Mouse (Mus musculus) embryonic facial prominence, embryonic 11.5 days (tissue): Measurements from ENCODE around the gene Tirap. TPM values are rescaled to one million over a fixed set of nuclear protein-coding genes. Genes with fewer than 3 reads are reported as not detected.
A peak's percentile ranks its signal among the peaks of the same experiment; 100 is the strongest.

Source experiments
- ATAC-seq: fragments of 200-750 bp; cut with Nextera tagmentation; replicated peaks from 2 replicates; pipeline ENCODE4 v1.8.0; 2017; ENCODE audit warnings: low read depth; ENCODE audit not compliant: insufficient number of reproducible peaks, low FRiP score, low TSS enrichment
- DNase-seq: peaks from one replicate; pipeline ENCODE4 v3.0.0-alpha.2; 2015; ENCODE audit warnings: low spot score
- H3K27ac ChIP-seq: fragments of 300-500 bp; sonication (generic); replicated peaks from 2 replicates; pipeline ENCODE4 v1.5.1; 2014; ENCODE audit warnings: mild to moderate bottlenecking, low read depth, low read length, control low read depth
- H3K27me3 ChIP-seq: fragments of 300-500 bp; sonication (generic); 2 replicates; pipeline ENCODE4 v1.6.1; 2014; ENCODE audit warnings: mild to moderate bottlenecking, low read length, moderate library complexity, mixed read lengths; ENCODE audit not compliant: control insufficient read depth, insufficient read depth
- H3K36me3 ChIP-seq: fragments of 300-500 bp; sonication (generic); replicated peaks from 2 replicates; pipeline ENCODE4 v1.6.1; 2014; ENCODE audit warnings: low read depth, mild to moderate bottlenecking, low read length, moderate library complexity, mixed read lengths; ENCODE audit not compliant: control insufficient read depth, insufficient read depth
- H3K4me1 ChIP-seq: fragments of 300-500 bp; sonication (generic); 2 replicates; pipeline ENCODE4 v1.6.1; 2014; ENCODE audit warnings: low read length, mixed read lengths; ENCODE audit not compliant: control insufficient read depth, insufficient read depth
- H3K4me2 ChIP-seq: fragments of 300-500 bp; sonication (generic); 2 replicates; pipeline ENCODE4 v1.6.1; 2014; ENCODE audit warnings: low read depth, mild to moderate bottlenecking, control low read depth, low read length, moderate library complexity
- H3K4me3 ChIP-seq: fragments of 300-500 bp; sonication (generic); 2 replicates; pipeline ENCODE4 v1.5.1; 2014; ENCODE audit warnings: low read depth, low read length, control low read depth
- H3K9ac ChIP-seq: fragments of 300-500 bp; sonication (generic); replicated peaks from 2 replicates; pipeline ENCODE4 v1.6.1; 2014; ENCODE audit warnings: mild to moderate bottlenecking, control low read depth, low read length
- H3K9me3 ChIP-seq: fragments of 300-500 bp; sonication (generic); replicated peaks from 2 replicates; pipeline ENCODE4 v1.6.1; 2016; ENCODE audit warnings: mild to moderate bottlenecking, low read length, inconsistent platforms, mixed read lengths; ENCODE audit not compliant: control insufficient read depth
- WGBS: fragments of 180-500 bp; shearing (Covaris S2); extraction: QIAGEN DNeasy Blood & Tissue Kit; methylation state at CpG from one replicate; pipeline ENCODE4 v1.1.7; 2014; 5-methylcytosine and 5-hydroxymethylcytosine counted together
- polyA plus RNA-seq: library from polyadenylated mRNA; unstranded; fragments of >200 nt; fragmentation: Nextera tagmentation; extraction: Ambion mirVana; gene quantifications from 2 replicates; pipeline ENCODE4 v1.2.1, GENCODE M21; 2014

The Tirap gene
- polyA plus RNA-seq, 1 experiment from 2014 or later = 15.3 TPM

DNA sequence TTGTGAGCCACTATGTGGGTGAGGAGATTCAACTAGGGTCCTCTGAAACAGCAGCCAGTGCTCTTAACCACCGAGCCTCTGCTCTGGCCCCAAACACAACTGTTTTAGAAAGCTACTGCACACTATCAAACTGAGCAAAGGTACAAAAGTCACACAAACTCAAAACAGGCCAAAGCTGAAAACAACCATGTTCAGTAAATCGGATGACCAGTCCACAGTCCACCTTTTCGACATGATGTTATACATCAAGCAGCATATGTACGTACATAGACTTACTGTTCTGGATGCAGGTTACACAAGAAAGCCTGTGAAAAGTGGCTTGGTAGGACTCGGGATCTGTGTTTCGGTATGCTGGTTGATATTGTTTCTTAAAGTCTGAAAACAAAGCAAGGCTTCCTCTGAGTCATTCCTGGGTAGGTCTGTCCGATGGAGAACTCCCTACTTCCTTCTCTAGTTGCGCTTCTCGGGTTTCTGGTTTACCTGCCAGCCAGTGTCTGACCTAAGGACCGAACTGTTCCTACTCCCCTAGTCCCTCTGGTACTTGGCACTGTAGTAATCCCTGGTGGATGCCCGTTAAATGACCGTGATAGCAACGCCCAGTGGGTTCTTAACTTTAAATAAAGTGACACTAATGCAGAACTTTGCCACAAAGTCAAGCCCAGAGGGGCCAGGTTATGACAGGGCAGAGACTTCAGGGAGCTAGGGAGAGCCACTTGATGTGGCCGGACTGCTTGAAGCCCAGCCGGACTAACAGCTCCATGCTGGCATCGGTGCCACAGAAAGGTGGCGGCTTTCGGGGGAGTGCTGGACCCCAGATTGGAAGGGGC is 933 bp downstream of the Tirap start:
- peak overlapping the region; percentile 82 for H3K4me2 ChIP-seq

DNA sequence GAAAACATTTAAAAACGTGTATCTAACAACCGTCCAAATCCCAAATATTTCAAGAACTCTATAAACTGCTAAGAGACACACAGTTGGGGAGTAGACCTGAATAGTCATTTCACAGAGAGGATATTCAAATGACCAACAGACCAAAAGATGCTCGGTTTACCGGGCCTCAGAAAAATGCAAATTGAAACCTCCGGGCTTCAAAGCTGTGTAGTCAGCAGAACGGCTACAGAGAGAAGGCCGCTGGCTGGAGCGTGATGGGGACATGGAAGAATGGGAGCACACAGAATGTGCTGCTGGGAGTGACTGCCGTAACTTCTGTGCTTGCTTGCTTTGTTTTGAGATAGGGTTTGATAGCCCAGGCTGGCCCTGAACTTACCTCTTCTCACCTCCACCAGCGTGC is 1.7 kb downstream of the Tirap start:
- Histone ChIP-seq H3K4me3 (no peak overlapping the region), H3K27ac (no peak overlapping the region), H3K9me3 (no peaks in the 10 kb centered on the region), H3K9ac (no peak overlapping the region), H3K27me3 (no peaks in the 10 kb centered on the region), H3K4me2 (no peak overlapping the region), H3K4me1 (no peaks in the 10 kb centered on the region), H3K36me3 (no peaks in the 10 kb centered on the region)
- 78% methylated on average over 10 of the region's 10 CpGs for WGBS
- no peak for ATAC-seq
- no peak for DNase-seq

More for the DNA sequence above, 933 bp downstream of the Tirap start:
- H3K4me3 ChIP-seq = peak overlapping the region; percentile 71
- no peaks in the 10 kb centered on the region for H3K27me3 ChIP-seq
- no peaks in the 10 kb centered on the region for H3K4me1 ChIP-seq
- H3K36me3 ChIP-seq = no peaks in the 10 kb centered on the region
- ATAC-seq (peak; percentile 25; the same call in 1 of the 2 replicates), DNase-seq (peak; percentile 3)
- H3K9me3 ChIP-seq = no peaks in the 10 kb centered on the region
- 24% methylated on average over 18 of the region's 18 CpGs for WGBS
- H3K9ac ChIP-seq = peak overlapping the region; percentile 80
- H3K27ac ChIP-seq = 0 out of 2 replicates have a peak overlapping the region, but pooled peaks have one; percentile 32

GRCm38 (mm10) chr9:35197625-35198024 is 2.5 kb downstream of the Tirap start:
- Histone ChIP-seq H3K36me3 (no peaks in the 10 kb centered on the region), H3K9me3 (no peaks in the 10 kb centered on the region), H3K9ac (no peak overlapping the region), H3K4me2 (no peak overlapping the region), H3K27me3 (no peaks in the 10 kb centered on the region), H3K4me1 (no peaks in the 10 kb centered on the region), H3K4me3 (no peak overlapping the region), H3K27ac (no peak overlapping the region)
- 83% methylated on average over 3 of the region's 3 CpGs for WGBS
- no peak for ATAC-seq
- DNase-seq = no peak

- Histone ChIP-seq H3K4me3 (no peak overlapping the region), H3K4me2 (no peak overlapping the region), H3K9ac (no peak overlapping the region), H3K36me3 (no peaks in the 10 kb centered on the region), H3K9me3 (no peaks in the 10 kb centered on the region), H3K27ac (no peak overlapping the region), H3K27me3 (no peaks in the 10 kb centered on the region), H3K4me1 (no peaks in the 10 kb centered on the region)
- 95% methylated on average over 3 of the region's 3 CpGs for whole genome bisulfite sequencing
- DNase-seq (no peak), ATAC-seq (no peak)
Measured at GRCm38 (mm10) chr9:35194048-35194447, 6.0 kb downstream of the Tirap start.

- Histone ChIP-seq H3K36me3 (no peaks in the 10 kb centered on the region; the same call in 1 of the 2 replicates), H3K4me1 (no peaks in the 10 kb centered on the region), H3K27me3 (no peaks in the 10 kb centered on the region), H3K9me3 (no peaks in the 10 kb centered on the region), H3K4me2 (no peak overlapping the region), H3K9ac (no peak overlapping the region), H3K4me3 (no peak overlapping the region), H3K27ac (no peak overlapping the region)
- ATAC-seq = no peak
- 74% methylated on average over 11 of the region's 11 CpGs for WGBS
- DNase-seq = no peak
Measured at GRCm38 (mm10) chr9:35192983-35193542, 7.0 kb downstream of the Tirap start.

- no peaks in the 10 kb centered on the region for H3K9me3 ChIP-seq
- H3K27ac ChIP-seq = no peak overlapping the region
- H3K36me3 ChIP-seq = no peaks in the 10 kb centered on the region; the same call in 1 of the 2 replicates
- no peaks in the 10 kb centered on the region for H3K27me3 ChIP-seq
- no peaks in the 10 kb centered on the region for H3K4me1 ChIP-seq
- no peak overlapping the region for H3K4me3 ChIP-seq
- no peak overlapping the region for H3K4me2 ChIP-seq
- no peak for DNase-seq
- no peak for ATAC-seq
- WGBS = 74% methylated on average over 22 of the region's 22 CpGs
- H3K9ac ChIP-seq = no peak overlapping the region
Measured at GRCm38 (mm10) chr9:35188700-35189099, 11.4 kb downstream of the Tirap start.

DNA sequence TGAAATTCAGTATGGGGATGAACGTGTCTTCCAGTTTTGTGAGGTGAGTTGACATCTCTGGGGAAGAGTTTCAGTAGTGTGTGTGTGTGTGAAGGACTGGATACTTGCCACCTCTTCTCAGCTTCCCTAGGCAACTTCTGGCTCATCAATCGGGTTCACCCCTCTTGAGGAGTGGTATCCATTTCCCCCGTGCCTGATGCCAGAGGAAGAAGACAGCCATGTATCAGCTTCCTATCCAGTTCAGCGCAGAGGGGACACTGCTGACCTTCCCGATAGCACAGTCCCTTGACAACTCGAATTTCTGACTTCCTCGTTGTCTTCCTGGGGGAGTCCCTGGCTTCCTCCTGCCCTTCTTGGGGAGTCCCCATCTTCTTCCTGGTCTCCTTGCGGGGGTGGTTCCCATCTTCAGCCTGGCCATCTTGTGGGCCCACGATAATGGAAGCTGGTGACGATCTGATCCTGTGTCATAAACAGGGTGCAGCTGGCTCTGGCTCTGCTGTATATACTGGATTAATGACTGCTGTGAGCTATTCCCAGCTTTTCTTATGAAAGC is 12.7 kb downstream of the Tirap start:
- Histone ChIP-seq H3K4me1 (no peaks in the 10 kb centered on the region), H3K27me3 (no peaks in the 10 kb centered on the region), H3K4me2 (no peak overlapping the region), H3K4me3 (no peak overlapping the region), H3K9me3 (no peaks in the 10 kb centered on the region), H3K9ac (no peak overlapping the region), H3K27ac (no peak overlapping the region), H3K36me3 (no peaks in the 10 kb centered on the region; the same call in 1 of the 2 replicates)
- no peak for ATAC-seq
- no peak for DNase-seq
- whole genome bisulfite sequencing = 89% methylated on average over 10 of the region's 10 CpGs

DNA sequence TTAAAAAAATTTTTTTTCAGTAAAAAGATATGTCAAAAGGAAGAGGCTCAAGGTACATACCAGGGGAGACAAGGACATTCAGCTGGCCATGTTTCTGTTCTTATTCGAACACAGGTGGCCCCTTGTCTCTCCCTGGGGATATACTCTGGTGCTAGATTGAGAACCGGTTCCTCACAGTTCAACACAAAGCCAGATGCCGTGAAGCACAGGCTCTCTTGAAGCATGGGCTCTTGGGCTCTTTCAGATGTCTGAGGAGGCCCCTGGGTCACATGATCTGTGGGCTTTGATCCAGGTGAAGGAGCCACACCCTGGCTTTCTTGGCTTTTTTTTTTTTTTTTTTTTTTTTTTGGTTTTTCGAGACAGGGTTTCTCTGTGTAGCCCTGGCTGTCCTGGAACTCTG is 13.7 kb downstream of the Tirap start:
- Histone ChIP-seq H3K27me3 (no peaks in the 10 kb centered on the region), H3K36me3 (no peaks in the 10 kb centered on the region; the same call in 1 of the 2 replicates), H3K4me1 (no peaks in the 10 kb centered on the region), H3K9me3 (no peaks in the 10 kb centered on the region), H3K9ac (no peak overlapping the region), H3K4me2 (no peak overlapping the region), H3K27ac (no peak overlapping the region), H3K4me3 (no peak overlapping the region)
- ATAC-seq (no peak), DNase-seq (no peak)
- 86% methylated on average over 3 of the region's 4 CpGs for WGBS
